Mouse (Mus musculus) hindbrain, embryonic 14.5 days (tissue): Measurements from ENCODE around the gene Ncor2. TPM values are rescaled to one million over a fixed set of nuclear protein-coding genes. Genes with fewer than 3 reads are reported as not detected.

Experiments used
- ATAC-seq: fragments of 200-750 bp; cut with Nextera tagmentation; 2 replicates; pipeline ENCODE4 v1.8.0; 2017; ENCODE audit warnings: moderate number of reproducible peaks, mild to moderate bottlenecking, moderate TSS enrichment, moderate library complexity; ENCODE audit not compliant: low FRiP score
- DNase-seq: peaks from one replicate; pipeline ENCODE4 v3.0.0-alpha.2; 2015; ENCODE audit warnings: low spot score
- H3K27ac ChIP-seq: fragments of 300-500 bp; sonication (generic); 2 replicates; pipeline ENCODE4 v1.5.1; 2014; ENCODE audit warnings: mild to moderate bottlenecking, moderate library complexity
- H3K27me3 ChIP-seq: fragments of 300-500 bp; sonication (generic); 2 replicates; pipeline ENCODE4 v1.6.1; 2014; ENCODE audit warnings: mild to moderate bottlenecking, low read length, mixed read lengths; ENCODE audit not compliant: control insufficient read depth, insufficient read depth
- H3K36me3 ChIP-seq: fragments of 300-500 bp; sonication (generic); replicated peaks from 2 replicates; pipeline ENCODE4 v1.6.1; 2014; ENCODE audit not compliant: control insufficient read depth, insufficient read depth
- H3K4me1 ChIP-seq: fragments of 300-500 bp; sonication (generic); replicated peaks from 2 replicates; pipeline ENCODE4 v1.6.1; 2014; ENCODE audit warnings: antibody characterized with exemption, low read length, mixed read lengths; ENCODE audit not compliant: control insufficient read depth, insufficient read depth
- H3K4me2 ChIP-seq: fragments of 300-500 bp; sonication (generic); replicated peaks from 2 replicates; pipeline ENCODE4 v1.6.1; 2014; ENCODE audit warnings: mild to moderate bottlenecking, moderate library complexity
- H3K4me3 ChIP-seq: fragments of 300-500 bp; sonication (generic); replicated peaks from 2 replicates; pipeline ENCODE4 v1.5.1; 2014; ENCODE audit warnings: mild to moderate bottlenecking, low read length
- H3K9ac ChIP-seq: fragments of 300-500 bp; sonication (generic); 2 replicates; pipeline ENCODE4 v1.6.1; 2014
- H3K9me3 ChIP-seq: fragments of 300-500 bp; sonication (generic); 2 replicates; pipeline ENCODE4 v1.6.1; 2016; ENCODE audit warnings: low read length; ENCODE audit not compliant: control insufficient read depth
- WGBS: fragments of 180-500 bp; shearing (Covaris S2); extraction: QIAGEN DNeasy Blood & Tissue Kit; methylation state at CpG from one replicate; pipeline ENCODE4 v1.1.7; 2014; 5-methylcytosine and 5-hydroxymethylcytosine counted together
- polyA plus RNA-seq: library from polyadenylated mRNA; unstranded; fragments of >200 nt; fragmentation: Nextera tagmentation; extraction: Ambion mirVana; gene quantifications from 2 replicates; pipeline ENCODE4 v1.2.1, GENCODE M21; 2014

The Ncor2 gene
- polyA plus RNA-seq, 1 experiment from 2014 or later = 27.4 TPM

DNA sequence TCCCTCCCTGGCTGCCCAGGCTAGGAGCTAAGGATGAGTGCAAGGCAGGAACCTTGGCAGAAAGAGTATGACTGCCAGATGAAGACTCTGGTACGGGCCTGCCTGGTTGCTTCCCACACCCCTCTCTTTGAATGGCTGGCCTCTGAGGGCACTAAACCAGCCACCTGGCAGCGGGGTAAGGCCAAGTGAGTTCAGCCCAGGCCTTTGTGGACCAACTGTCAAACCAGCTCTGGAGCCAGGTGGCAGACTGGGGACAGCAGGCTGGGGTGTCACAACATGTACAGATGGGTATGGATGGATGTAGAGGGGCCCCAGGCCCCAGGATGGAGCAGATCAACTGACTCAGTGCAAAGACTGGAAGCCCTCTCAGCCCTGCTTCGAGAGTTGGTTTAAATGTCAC, 164.0 kb downstream of the Ncor2 start:
- H3K9me3 ChIP-seq = no peaks in the 10 kb centered on the region
- ATAC-seq = no peak

DNA sequence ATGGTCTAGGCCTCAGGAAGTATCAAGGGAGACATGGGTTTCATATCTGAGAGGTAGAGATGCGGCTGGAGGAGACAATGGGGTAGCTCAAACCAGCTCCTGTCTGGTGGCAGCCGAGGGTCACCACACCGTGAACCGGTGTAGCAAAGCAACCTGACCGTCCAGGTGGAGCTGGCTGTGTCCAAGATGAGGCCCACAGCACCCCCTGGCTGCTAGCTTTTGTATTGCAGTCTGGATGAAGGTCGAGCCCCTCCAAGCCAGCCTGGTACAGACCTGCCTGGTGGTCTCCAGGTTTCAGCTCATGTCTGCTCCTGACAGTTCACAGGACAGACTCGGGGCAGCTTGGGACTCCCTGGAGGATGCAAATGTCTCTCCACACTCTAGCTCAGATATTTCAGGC, 164.5 kb downstream of the Ncor2 start:
- Histone ChIP-seq H3K27ac (no peak overlapping the region), H3K36me3 (peaks cover 54% of the 10 kb centered on the region), H3K4me1 (no peaks in the 10 kb centered on the region), H3K4me2 (no peak overlapping the region), H3K4me3 (no peak overlapping the region), H3K9me3 (no peaks in the 10 kb centered on the region), H3K9ac (no peak overlapping the region), H3K27me3 (no peaks in the 10 kb centered on the region)
- peak; percentile 56 for DNase-seq
- no peak for ATAC-seq
- 59% methylated on average over 7 of the region's 7 CpGs for WGBS

More for the DNA sequence above, 164.0 kb downstream of the Ncor2 start:
- Histone ChIP-seq H3K27me3 (no peaks in the 10 kb centered on the region), H3K4me2 (no peak overlapping the region), H3K36me3 (peaks cover 52% of the 10 kb centered on the region), H3K4me3 (no peak overlapping the region), H3K9ac (no peak overlapping the region), H3K4me1 (0 out of 2 replicates have a peak, but pooled peaks cover 3% of the 10 kb centered on the region), H3K27ac (no peak overlapping the region)
- WGBS = 87% methylated on average over 3 of the region's 3 CpGs
- no peak for DNase-seq

DNA sequence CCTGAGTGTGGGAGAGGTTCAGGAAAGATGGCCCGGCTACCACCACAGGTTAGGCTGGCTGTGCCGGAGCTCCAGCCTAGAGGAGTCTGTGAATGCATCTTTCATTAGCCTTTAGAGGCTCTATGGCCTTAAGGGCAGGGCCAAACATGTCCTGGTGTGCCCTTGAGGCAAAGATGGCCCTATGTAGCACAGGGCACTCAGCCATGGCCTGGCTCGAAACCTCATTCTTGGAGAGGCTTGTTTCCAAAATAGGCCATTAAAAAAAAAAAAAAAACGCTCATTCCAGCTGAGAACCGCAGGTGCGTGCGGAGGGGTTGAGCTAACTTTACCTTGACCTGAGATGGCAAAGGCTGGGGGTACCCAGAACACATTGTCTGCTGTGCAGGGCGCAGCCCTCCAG, 167.4 kb downstream of the Ncor2 start:
- H3K9me3 ChIP-seq = no peaks in the 10 kb centered on the region
- DNase-seq (no peak), ATAC-seq (no peak)
- no peak overlapping the region for H3K27ac ChIP-seq
- H3K36me3 ChIP-seq = peaks cover 35% of the 10 kb centered on the region
- H3K4me3 ChIP-seq = no peak overlapping the region
- H3K27me3 ChIP-seq = no peaks in the 10 kb centered on the region
- no peak overlapping the region for H3K9ac ChIP-seq
- no peak overlapping the region for H3K4me2 ChIP-seq
- WGBS = 95% methylated on average over 8 of the region's 8 CpGs
- peaks cover 4% of the 10 kb centered on the region; the same call in 1 of the 2 replicates for H3K4me1 ChIP-seq

DNA sequence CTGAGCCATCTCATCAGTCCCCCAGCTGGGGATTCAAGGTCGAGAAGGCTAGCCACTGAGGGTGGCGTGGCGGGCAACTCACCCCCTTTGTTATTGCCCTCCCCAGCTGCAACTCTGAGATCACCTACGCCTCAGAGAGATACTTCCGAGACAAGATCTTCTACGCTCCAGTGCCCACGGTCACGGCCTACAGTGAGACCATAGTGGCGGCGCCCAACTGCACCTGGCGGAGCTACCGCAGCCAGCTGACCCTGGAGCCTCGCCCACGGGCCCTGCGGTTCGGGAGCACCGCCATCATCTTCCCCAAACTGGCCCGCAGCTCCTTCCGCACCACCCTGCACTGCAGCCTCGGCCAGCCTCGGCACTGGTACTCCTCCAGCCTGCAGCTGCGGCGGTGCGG, 167.9 kb downstream of the Ncor2 start:
- Histone ChIP-seq H3K27ac (no peak overlapping the region), H3K4me3 (no peak overlapping the region), H3K9me3 (no peaks in the 10 kb centered on the region), H3K36me3 (peaks cover 30% of the 10 kb centered on the region), H3K27me3 (no peaks in the 10 kb centered on the region), H3K4me1 (peaks cover 9% of the 10 kb centered on the region; the same call in 1 of the 2 replicates), H3K9ac (no peak overlapping the region), H3K4me2 (no peak overlapping the region)
- 87% methylated on average over 24 of the region's 24 CpGs for WGBS
- DNase-seq = no peak
- no peak for ATAC-seq

DNA sequence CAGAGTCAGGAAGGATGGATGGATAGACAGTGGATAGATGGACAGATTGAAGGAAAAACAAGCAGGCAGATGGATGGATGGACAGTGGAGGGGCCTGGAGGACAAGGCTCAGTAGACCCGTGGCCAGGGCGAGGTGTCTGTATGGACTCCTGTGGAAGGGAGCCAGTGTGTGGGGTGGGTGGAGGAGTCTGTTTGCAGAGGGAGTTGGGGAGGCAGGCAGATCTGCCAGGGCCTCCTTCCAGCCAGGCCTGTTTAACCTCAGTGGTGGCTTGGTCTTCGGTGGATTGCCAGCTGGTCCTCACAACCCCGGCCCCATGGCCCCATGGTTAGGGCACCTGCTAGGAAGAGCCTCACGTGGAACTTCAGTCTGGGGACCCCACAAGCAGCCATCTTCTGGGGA, 172.1 kb downstream of the Ncor2 start:
- Histone ChIP-seq H3K27me3 (peaks cover 13% of the 10 kb centered on the region), H3K4me3 (no peak overlapping the region), H3K36me3 (peaks cover 12% of the 10 kb centered on the region; the same call in 1 of the 2 replicates), H3K9ac (no peak overlapping the region), H3K9me3 (no peaks in the 10 kb centered on the region), H3K4me2 (no peak overlapping the region), H3K4me1 (peaks cover 26% of the 10 kb centered on the region), H3K27ac (no peak overlapping the region)
- WGBS = 77% methylated on average over 5 of the region's 5 CpGs
- ATAC-seq (no peak), DNase-seq (no peak)

DNA sequence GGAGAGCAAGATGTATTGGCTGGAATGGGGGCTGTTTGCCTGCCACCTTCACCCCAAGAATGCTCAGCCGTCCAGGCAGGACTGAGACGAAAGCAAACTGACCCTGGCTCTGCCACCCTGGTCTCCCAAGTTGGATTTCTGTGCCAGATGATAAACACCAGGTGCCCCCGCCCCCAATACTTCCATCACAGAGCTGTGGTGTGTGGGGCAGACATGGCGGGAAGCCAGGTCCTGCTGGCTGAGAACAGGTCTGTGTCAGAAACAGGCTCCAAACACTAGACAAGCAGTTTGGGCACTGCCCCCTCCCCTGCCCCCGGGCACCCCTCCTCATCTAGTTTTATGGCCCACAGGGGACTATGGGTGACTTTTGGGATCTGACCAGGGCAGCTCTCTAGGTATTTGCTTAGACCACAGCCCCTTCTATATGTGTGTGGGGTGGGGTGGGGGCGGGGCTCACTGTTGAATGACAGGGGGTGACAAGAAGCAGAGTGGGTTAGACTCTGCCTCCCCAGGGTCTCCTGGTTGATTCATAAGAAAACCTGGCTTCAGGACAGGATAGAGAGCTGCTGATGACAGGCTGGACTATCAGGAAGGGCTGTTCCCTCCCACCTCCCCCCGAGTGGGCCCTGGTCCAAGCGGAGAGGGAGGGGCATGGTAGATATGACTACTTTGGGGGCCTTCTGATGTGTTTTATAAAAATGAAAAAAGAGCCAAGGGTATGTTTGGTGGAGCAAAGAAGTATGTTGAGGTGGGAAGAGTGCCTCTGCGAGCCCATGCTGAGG, 173.0 kb downstream of the Ncor2 start:
- 58% methylated on average over 9 of the region's 9 CpGs for WGBS
- Histone ChIP-seq H3K9ac (no peak overlapping the region), H3K27ac (no peak overlapping the region), H3K4me2 (no peak overlapping the region), H3K36me3 (peaks cover 12% of the 10 kb centered on the region; the same call in 1 of the 2 replicates), H3K9me3 (0 out of 2 replicates have a peak, but pooled peaks cover 3% of the 10 kb centered on the region), H3K4me3 (no peak overlapping the region), H3K27me3 (peaks cover 13% of the 10 kb centered on the region), H3K4me1 (peaks cover 26% of the 10 kb centered on the region)
- no peak; the same call in 1 of the 2 replicates for ATAC-seq
- no peak for DNase-seq

DNA sequence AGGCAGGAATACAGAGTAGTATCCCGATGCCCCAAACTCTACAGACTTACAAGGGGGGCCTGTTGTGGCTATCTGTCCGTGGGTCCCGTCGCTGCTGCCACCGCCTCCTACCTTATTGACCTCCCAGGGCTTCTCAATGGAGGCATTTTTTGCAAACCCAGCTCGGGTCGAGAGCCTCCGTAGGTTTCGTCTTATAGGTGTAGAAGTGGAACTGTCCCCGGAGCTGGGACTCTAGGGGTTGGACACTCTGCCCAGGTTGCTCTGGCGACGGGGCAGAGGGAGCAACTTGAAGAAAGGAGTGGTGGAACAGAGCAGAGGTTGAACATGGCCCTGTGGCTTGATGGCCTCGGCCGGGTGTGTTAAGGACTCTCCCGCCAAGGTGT, 175.2 kb downstream of the Ncor2 start:
- H3K9ac ChIP-seq = peak overlapping the region; percentile 58
- no peak for ATAC-seq
- DNase-seq = no peak
- H3K27me3 ChIP-seq = peaks cover 13% of the 10 kb centered on the region
- peaks cover 26% of the 10 kb centered on the region for H3K4me1 ChIP-seq
- H3K4me3 ChIP-seq = peak overlapping the region; percentile 35
- H3K4me2 ChIP-seq = peak overlapping the region; percentile 52
- 0 out of 2 replicates have a peak, but pooled peaks cover 2% of the 10 kb centered on the region for H3K36me3 ChIP-seq
- WGBS = 14% methylated on average over 15 of the region's 15 CpGs
- no peak overlapping the region for H3K27ac ChIP-seq
- H3K9me3 ChIP-seq = 0 out of 2 replicates have a peak, but pooled peaks cover 3% of the 10 kb centered on the region

DNA sequence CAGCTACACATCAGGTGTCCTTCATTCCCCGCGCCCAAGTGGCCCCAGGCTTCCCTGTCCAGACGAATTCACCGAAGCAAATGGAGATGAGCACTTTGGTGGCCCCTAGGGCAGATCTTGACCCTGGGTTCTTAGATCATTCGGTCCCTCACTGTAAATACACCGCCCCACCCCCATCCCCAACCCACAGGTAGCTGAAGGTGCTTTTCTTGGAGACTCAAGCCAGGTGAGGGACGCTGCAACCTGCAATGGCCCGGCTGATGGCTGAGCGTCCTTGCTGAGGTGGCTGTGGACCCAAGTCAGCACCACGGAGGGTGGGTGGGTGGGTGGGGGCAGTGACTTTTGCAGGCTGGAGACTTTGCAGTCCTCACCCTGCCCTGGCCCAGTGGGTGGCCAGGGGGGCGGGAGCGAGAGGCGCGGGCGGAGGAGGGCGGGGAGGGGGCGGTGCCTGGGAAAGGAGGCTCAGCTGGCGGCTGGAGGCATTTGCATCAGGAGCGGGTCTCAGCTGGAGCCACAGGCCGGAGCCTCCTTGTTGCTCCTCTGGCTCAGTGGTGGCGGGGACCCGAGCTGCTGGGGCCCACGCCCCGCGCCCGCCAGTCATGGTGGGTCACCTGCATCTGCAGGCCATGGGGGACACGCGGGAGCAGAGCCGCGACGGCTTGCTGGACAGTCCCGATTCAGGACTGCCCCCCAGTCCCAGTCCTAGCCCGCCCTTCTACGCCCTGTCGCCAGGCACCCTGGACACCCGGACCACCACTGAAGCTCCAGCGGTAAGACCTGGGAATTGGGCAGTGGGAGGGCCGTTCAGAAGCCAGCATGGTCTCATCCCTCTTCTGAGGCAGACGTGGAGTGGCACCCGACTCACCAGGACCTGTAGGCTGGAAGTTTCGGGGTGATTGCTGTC, 175.8 kb downstream of the Ncor2 start, which contains the start of gene Rflna:
Gene Rflna (plus strand): TSS at position 253 of the 904 bp plus-strand sequence.
- peak within 1 kb of the TSS; percentile 35 for H3K4me3 ChIP-seq
- peak within 1 kb of the TSS; percentile 58 for H3K9ac ChIP-seq
- H3K27me3 ChIP-seq = peaks cover 13% of the 10 kb centered on the region
- no peaks in the 10 kb centered on the region for H3K36me3 ChIP-seq
- 0 out of 2 replicates have a peak, but pooled peaks cover 3% of the 10 kb centered on the region for H3K9me3 ChIP-seq
- H3K27ac ChIP-seq = no peak within 1 kb of the TSS
- peaks cover 26% of the 10 kb centered on the region for H3K4me1 ChIP-seq
- ATAC-seq = peak; percentile 64; the same call in 1 of the 2 replicates
- DNase-seq = no peak
- WGBS = 3% methylated on average over 35 of the region's 41 CpGs
- H3K4me2 ChIP-seq = peak within 1 kb of the TSS; percentile 52

DNA sequence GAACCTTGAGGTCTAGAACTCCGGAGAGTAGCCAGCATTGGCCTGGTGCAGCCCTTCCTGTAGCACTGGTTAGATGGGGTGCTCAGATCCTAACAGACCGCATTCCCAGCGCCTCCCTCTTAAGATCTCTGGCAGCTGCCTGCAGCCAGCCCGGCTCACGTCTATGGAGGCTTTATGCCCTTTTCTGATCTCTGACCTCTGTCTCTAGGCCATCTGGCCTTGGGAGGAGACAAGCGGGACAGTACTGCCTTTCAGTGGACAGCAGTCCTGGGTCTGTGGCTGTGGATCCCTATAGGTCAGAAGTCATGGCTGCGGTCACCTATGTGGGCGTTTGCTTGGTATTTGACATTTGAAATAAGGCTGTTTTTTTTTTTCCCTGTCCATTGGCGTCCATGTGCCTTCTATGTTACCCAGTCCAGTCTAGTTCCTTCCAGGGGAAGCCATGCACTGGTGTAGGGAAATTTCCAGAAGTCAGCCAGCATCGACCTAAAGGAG, 178.2 kb downstream of the Ncor2 start:
- ATAC-seq = no peak
- Histone ChIP-seq H3K9me3 (0 out of 2 replicates have a peak, but pooled peaks cover 3% of the 10 kb centered on the region), H3K4me1 (peaks cover 14% of the 10 kb centered on the region), H3K4me3 (no peak overlapping the region), H3K27ac (no peak overlapping the region), H3K27me3 (peaks cover 13% of the 10 kb centered on the region), H3K36me3 (no peaks in the 10 kb centered on the region), H3K9ac (no peak overlapping the region), H3K4me2 (no peak overlapping the region)
- 60% methylated on average over 10 of the region's 10 CpGs for WGBS
- no peak for DNase-seq
